Mouse (Mus musculus) embryonic fibroblast, embryonic 13.5 days (primary cell): ENCODE results near the gene Gpx6.

Source experiments
- CTCF ChIP-seq: IDR thresholded peaks from 2 replicates; pipeline ENCODE4 v1.5.1; 2011; ENCODE audit warnings: mild to moderate bottlenecking, control low read depth, low read length, moderate library complexity, borderline replicate concordance; ENCODE audit not compliant: insufficient read depth
- POLR2A ChIP-seq: IDR thresholded peaks from 2 replicates; pipeline ENCODE4 v1.6.1; 2011; ENCODE audit warnings: low read depth, mild to moderate bottlenecking, control low read depth, low read length, moderate library complexity

DNA sequence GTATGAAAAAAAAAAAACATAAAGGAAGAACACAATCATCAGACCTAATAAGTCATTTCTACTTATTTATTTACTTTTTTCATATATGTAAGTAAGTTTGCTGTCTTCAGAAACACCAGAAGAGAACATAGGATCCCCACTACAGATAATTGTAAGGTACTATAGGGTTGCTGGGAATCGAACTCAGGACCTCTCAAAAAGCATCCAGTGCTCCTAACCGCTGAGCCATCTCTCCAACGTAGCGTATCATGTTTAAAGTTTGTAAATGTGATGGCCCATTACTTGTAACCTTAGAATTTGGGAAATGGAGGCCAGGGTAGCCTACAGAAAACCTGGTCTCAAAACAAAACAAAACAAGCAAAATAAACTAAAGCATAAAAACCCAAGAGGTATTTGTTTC, 44.4 kb upstream of the Gpx6 start:
- TF ChIP-seq POLR2A (no peak), CTCF (no peak)
